Mouse (Mus musculus): ENCODE data around the gene Bcl2l11. TPM values are rescaled to one million over a fixed set of nuclear protein-coding genes. Genes with fewer than 3 reads are reported as not detected.

Bcl2l11 gene
- polyA plus RNA-seq, 1 experiment from 2014 or later: 20.2 TPM

DNA sequence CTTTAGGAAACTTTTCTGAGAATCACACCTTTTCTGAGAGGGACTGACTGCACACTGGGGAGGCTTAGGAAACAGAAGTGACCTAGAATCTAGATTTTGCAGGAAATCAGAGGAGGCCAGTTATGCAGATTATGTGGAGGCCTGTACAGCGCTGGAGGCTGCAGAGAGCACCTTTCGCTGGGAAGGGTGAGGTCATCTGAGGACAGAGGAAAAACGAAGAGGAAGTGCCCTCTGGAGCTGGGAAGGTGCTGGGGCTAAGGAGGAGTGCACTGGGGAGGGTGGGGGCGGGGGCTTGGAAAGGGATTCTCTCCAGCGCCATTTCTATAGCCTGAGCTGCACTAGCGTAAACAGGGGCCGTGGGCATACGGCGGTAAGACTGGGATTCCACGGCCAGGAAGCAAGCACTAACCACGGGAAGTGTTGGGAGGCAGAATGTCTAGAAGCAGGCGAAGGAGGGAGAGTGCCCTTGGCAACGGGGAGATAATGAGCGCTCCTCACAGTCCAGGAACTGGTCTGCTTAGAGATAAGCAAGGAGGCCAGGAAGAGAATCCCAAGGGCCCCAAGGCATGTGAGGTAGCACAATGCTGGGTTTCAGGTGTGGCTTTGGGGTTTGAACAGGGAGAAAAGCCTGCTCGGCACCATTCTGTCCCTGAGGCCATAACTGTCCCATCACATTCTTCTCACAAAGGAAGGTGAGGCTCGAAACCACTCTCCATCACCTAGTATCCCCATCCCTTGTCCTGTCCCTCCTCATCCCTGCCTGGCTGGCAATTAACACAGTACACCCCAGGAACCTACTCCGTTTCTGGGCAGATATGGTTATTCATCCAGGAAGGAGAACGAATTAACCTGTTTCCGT is 85.4 kb downstream of the Bcl2l11 start:
- H3K4me3 ChIP-seq (ENCODE audit: low read depth, low read length): no peak overlapping the region
- ATAC-seq (replicated peaks; ENCODE audit: insufficient number of reproducible peaks, low FRiP score, low TSS enrichment, low read depth) (0 out of 2 replicates have a peak, but pooled peaks have one; percentile 36), DNase-seq (ENCODE audit: low spot score) (peak; percentile 34)
- no peak overlapping the region; the same call in 1 of the 2 replicates for H3K27ac ChIP-seq (replicated peaks; ENCODE audit: low read depth, low read length)
- 10% methylated on average over 19 of the region's 19 CpGs for WGBS
- H3K36me3 ChIP-seq (replicated peaks; ENCODE audit: control insufficient read depth, insufficient read depth, low read depth, low read length): no peaks in the 10 kb centered on the region
- no peaks in the 10 kb centered on the region for H3K9me3 ChIP-seq (replicated peaks; ENCODE audit: control insufficient read depth, low read length)
- H3K4me1 ChIP-seq (ENCODE audit: control insufficient read depth, insufficient read depth, low read length): peaks cover 6% of the 10 kb centered on the region
- peak overlapping the region; percentile 41 for H3K9ac ChIP-seq (replicated peaks; ENCODE audit: low read length)
- H3K27me3 ChIP-seq (ENCODE audit: control insufficient read depth, insufficient read depth, low read length): no peaks in the 10 kb centered on the region
- peak overlapping the region; percentile 24; the same call in 1 of the 2 replicates for H3K4me2 ChIP-seq (ENCODE audit: low read depth, low read length)

DNA sequence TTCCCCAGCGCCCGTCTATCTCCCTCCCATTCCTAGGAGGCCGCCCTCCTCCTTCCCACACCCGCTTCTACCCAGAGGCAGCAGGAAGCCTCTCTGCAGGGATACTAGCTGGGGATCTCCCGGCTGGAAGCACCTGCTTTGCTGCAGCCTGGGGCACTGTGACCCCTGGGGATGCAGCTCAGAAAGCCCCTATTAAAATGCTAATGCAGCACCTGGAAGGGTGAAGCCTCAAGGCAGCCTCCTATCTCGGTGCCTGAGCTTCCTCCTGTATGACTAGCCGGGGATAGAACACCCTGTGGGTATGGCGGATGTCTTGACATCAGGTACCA is 86.0 kb downstream of the Bcl2l11 start:
- H3K9me3 ChIP-seq (replicated peaks; ENCODE audit: control insufficient read depth, low read length): no peaks in the 10 kb centered on the region
- no peak for ATAC-seq (replicated peaks; ENCODE audit: insufficient number of reproducible peaks, low FRiP score, low TSS enrichment, low read depth)
- H3K9ac ChIP-seq (replicated peaks; ENCODE audit: low read length): no peak overlapping the region
- H3K4me1 ChIP-seq (ENCODE audit: control insufficient read depth, insufficient read depth, low read length): peaks cover 6% of the 10 kb centered on the region
- H3K27me3 ChIP-seq (ENCODE audit: control insufficient read depth, insufficient read depth, low read length): no peaks in the 10 kb centered on the region
- H3K4me2 ChIP-seq (ENCODE audit: low read depth, low read length): no peak overlapping the region
- H3K36me3 ChIP-seq (replicated peaks; ENCODE audit: control insufficient read depth, insufficient read depth, low read depth, low read length): no peaks in the 10 kb centered on the region
- no peak for DNase-seq (ENCODE audit: low spot score)
- 16% methylated on average over 8 of the region's 8 CpGs for WGBS
- H3K27ac ChIP-seq (replicated peaks; ENCODE audit: low read depth, low read length): no peak overlapping the region
- no peak overlapping the region for H3K4me3 ChIP-seq (ENCODE audit: low read depth, low read length)

Measured in embryonic facial prominence, embryonic 11.5 days (tissue).